Mouse (Mus musculus): ENCODE measurements around the gene Kank1.

The Kank1 gene

DNA sequence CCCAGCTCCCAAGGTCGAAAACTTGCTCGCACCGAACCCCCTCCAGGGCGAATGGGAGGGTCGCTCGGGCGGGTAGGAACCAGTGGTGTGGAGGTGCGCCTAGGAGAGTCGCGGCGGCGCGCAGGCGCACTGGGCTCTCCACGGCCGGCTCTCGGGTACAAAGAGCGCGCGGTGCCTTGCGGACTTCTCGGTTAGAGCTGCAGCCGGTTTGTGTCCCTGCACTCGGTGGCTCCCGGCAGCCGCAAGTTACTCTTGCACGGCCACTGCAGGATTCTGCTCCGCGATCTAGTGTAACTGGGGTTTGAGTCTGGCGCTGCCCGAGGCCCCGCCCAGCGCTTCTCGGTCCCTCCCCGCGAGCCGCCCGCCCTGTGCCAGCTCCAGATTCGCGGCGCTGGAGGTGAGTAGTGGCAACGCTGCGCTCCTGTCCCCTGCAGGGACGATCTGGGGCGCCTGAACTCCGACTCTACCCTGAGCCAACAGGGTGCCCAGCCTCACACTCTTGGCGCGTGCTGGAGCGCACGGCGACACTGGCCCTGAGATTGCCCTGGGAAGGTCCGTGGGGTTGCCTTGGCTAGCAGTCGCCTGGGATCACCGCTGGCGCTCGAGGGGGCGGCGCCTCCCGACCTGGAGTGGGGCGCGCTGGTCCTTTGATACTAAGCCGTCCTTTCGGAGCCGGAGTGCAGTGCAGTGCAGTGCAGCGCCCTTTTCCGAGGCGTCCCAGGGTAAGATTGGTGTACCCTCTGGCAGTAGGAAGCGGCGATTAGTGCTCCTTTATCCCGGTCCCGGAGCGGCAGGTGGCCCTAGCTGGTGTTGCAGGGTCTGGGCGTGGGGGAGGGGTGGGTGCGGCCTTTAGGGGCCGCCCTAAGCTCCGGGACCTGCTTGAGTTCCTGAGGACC, at the start of gene Kank1:
TSS of gene Kank1 (plus strand) at position 380 of the 896 bp plus-strand sequence.
- DNase-seq (ENCODE audit: inconsistent age in 2 of 2, low spot score in 1 of 2): peak; percentile 51 to 91

- no peak for DNase-seq (ENCODE audit: inconsistent age in 2 of 2, low spot score in 1 of 2)
Observed at GRCm38 (mm10) chr19:25187681-25188080, 49.1 kb upstream of the Kank1 start.

DNA sequence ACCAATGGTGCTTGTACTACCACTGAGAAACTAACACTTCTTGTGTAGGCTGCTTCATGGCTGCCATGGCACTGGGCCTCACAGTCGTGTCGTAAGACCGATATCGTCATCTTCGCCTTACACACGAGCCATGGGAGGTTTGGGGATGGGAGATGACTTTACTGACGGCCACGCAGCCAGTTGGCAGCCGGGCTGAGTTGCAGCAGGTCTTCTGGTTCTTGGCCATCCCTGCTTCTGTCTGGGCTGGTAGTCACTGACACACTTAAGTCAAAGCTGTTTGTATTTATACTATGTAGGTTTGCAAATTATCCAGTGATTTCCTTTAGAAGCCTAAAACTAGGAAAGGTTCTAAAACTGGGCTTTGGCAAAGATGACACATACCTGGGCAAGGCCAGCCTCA, 43.0 kb upstream of the Kank1 start:
- DNase-seq (ENCODE audit: inconsistent age in 2 of 2, low spot score in 1 of 2): no peak

DNA sequence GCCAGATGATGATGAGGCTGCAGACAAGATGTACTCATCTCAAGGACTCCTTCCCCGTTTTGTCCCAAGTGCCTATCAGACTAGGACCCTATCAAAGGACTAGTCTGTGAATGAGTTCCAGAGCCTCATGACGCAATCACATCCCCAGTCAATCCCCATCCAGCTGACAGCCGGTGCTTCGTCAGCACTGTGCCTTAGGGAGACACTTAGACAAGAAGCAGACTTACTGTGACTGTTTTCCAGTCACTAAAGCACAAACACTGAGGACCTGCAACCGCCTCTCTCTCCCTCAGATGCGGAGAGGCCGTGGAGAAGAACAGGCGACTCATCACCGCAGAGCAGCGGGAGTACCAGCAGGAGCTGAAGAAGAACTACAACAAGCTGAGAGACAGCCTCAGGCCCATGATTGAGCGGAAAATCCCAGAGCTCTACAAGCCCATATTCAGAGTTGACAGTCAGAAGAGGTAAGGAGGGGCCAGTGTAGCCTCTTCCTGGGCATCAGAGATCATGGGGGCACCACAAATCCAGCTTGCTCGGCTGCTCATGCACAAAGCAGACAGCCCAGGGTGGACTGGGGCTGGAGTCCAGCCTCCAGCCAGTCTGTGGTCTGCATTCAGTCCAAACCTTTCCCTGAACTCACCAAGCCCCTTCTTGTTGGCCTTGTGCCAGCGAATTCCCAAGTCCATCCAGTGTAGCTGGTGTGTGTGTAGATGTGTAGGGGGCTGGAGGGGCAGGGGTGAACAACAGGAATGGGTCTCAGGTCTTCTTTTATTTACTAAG, 36.5 kb upstream of the Kank1 start:
- no peak for DNase-seq (ENCODE audit: inconsistent age in 2 of 2, low spot score in 1 of 2)

DNA sequence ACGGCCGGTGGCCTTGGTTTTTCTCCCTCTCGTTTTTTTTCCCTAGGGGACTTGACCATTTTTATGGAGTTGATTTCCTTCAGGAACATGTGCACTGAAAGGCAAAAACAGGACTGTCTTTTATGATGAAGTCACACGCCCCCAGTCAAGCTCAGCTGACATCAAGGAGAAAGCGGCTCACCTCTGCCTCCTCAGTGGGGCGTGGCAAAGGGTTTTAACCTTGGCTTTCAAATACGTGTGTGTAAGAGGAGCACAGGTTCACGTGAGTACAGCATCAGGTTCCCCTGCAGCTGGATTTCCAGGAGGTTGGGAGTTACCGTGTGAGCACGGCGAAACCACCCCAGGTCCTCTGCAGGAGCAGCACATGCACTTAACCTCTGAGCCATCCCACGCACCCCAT, 33.7 kb upstream of the Kank1 start:
- DNase-seq (ENCODE audit: inconsistent age in 2 of 2, low spot score in 1 of 2): no peak

GRCm38 (mm10) chr19:25206969-25207368, 29.8 kb upstream of the Kank1 start:
- peak in 1 of 2 experiments; percentile 32 for DNase-seq (ENCODE audit: inconsistent age in 2 of 2, low spot score in 1 of 2)

GRCm38 (mm10) chr19:25207731-25208361, 28.9 kb upstream of the Kank1 start:
- DNase-seq (ENCODE audit: inconsistent age in 2 of 2, low spot score in 1 of 2): peak in 1 of 2 experiments; percentile 50

DNA sequence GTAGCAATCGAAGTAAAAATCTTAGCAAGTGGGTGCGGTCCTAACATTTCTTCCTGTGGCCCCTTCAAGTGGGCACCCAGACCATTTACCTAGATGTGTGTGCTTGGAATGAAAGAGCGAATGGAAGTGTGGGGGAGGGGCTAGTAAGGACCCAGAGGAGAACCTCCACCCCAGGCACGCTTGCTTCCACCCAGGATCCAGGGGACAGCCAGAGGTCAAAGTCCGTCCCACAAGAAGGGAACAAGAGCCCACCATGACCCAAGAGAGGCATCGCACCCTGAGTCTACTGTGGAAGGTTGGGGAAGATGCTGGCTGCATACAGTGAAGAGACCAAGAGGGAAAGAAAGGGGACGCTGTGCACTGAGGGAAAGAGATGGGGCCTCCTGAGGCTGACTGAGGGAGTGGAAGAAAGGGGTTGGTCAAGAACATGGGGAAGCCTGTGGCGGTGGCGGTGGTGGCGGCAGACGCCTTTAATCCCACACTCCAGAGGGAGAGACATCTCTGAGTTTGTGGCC, 28.1 kb upstream of the Kank1 start:
- no peak for DNase-seq (ENCODE audit: inconsistent age in 2 of 2, low spot score in 1 of 2)

DNA sequence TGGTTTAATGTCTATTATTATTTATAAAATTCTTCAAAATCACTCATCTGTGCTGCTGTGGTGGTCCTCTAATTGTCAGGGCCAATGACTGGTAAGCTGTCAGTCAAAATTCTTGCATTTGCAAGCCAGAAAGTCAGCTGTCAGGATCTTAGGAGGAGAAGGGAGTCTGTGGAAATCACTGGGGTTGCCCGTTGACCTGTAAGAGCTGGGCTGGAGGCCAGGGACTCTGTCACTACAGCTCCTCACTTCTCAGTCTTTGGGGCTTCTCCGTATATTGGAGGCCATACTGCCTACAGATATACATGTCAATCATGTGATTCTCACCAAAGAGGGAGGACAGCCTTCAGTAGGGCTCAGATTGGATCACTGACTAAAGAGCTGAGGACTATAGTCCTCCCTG, 16.2 kb upstream of the Kank1 start:
- DNase-seq (ENCODE audit: inconsistent age in 2 of 2, low spot score in 1 of 2): peak in 1 of 2 experiments; percentile 36

DNA sequence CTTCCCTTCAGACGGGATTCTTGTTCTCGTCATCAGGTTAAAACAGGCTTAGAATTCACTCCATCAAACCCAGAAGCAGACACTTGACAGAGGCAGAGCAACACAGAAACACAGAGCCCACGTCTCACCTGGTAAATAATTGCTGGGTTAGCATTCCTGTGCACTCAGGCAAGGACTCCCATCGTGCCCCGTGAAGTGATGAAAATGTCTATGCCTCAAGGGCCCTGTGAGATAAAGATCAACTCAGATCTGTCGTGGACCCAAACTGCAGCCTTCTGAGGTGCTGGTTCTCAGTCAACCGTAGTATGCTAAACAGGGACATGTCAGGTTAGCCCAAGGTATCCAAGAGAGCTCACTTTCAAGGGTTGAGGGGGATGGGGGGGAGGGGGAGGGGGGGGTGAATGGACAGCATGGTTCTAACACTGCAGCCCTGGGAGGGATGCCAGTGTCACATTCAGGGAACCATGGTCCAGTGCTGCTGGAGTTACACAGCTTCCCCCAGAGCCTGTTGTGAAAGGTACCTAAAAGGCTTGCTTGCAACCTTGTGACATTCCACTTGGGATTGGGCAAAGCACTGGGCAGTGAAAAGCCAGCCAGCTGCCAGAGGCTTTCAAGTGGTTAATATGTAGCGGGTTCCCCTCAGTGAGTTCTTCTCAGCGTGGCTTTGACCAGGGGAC, 14.7 kb upstream of the Kank1 start:
- DNase-seq (ENCODE audit: inconsistent age in 2 of 2, low spot score in 1 of 2): peak in 1 of 2 experiments; percentile 32

DNA sequence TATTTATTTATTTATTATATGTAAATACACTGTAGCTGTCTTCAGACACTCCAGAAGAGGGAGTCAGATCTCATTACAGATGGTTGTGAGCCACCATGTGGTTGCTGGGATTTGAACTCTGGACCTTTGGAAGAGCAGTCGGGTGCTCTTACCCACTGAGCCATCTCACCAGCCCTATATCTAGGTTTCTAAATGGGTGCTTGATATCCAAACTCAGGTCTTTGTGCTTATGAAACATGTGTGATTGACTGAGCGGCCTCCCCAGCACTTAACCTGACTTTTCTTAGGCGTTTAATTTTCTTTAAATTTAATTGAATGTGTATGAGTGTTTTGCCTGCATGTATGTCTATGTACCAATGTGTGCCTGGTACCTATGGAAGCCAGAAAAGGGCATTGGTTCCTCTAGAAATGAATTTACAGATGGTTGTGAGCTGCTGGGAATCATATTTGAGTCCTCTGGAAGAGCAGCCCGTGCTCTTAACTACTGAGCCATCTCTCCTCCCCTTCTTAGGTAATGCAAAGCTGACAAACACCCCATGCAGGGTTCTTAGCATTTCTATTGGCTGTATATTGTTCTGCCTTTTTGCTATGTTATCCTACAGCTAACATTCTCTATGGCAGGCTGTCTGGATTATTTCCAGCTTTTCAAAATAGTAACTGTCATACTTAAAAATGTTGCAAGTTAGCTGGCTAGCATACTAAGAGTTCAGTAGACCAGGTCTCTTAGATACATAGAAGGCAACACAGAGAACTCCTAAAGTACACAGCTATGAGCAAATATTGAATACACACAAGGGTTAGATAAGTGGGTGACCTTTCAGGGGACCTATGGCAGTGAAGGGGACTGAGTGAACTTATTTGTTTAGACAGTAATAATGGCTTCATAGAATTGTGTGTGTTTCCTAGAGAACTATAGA, 6.5 kb upstream of the Kank1 start:
- no peak for DNase-seq (ENCODE audit: inconsistent age in 2 of 2, low spot score in 1 of 2)

DNA sequence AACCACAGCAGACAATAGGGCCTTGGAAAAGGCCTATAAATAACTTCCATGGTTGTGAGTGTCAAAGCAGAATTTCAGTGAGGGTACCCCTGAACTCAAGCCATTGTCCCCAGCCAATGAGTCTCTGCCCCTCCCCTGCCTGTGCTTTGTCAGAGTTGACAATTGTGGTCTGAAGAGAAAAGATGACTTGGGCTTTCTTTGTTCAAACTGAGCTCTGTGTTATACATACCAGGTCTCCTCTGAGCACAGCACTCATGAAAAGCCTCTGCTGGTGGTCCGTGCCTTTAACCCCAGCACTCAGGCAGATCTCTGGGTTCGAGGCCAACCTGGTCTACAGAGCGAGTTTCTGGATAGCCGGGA, 5.8 kb upstream of the Kank1 start:
- DNase-seq (ENCODE audit: inconsistent age in 2 of 2, low spot score in 1 of 2): no peak

- DNase-seq (ENCODE audit: inconsistent age in 2 of 2, low spot score in 1 of 2): no peak
Observed at GRCm38 (mm10) chr19:25232032-25232431, 4.7 kb upstream of the Kank1 start.

- peak; percentile 4 to 66 for DNase-seq (ENCODE audit: inconsistent age in 2 of 2, low spot score in 1 of 2)
Observed at GRCm38 (mm10) chr19:25237492-25238040, 791 bp downstream of the Kank1 start.

DNA sequence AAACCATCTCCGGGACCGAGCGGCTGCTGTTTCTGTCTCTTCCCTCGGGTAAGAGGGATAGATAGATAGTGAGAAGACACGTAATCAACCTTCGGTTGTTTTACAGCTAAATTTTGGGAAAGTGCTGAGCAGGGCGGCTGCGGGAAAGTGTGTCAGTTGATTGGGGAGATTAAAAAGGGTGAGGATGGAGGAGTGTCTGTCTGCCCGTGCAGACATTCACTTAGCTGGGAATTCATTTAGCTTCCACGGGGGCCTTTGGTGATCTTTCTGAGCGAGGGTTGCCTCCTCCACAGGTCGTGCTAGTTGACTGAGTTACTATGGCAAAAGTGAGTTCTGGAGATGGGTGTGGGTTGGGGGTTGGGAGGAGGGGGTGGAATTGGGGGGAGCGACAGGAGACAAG, 1.3 kb downstream of the Kank1 start:
- DNase-seq (ENCODE audit: inconsistent age in 2 of 2, low spot score in 1 of 2): no peak

GRCm38 (mm10) chr19:25243566-25243965, 6.8 kb downstream of the Kank1 start:
- no peak for DNase-seq (ENCODE audit: inconsistent age in 2 of 2, low spot score in 1 of 2)

GRCm38 (mm10) chr19:25246062-25246461, 9.3 kb downstream of the Kank1 start:
- DNase-seq (ENCODE audit: inconsistent age in 2 of 2, low spot score in 1 of 2): no peak

GRCm38 (mm10) chr19:25247858-25248552, 11.2 kb downstream of the Kank1 start:
- DNase-seq (ENCODE audit: inconsistent age in 2 of 2, low spot score in 1 of 2): no peak

- DNase-seq (ENCODE audit: inconsistent age in 2 of 2, low spot score in 1 of 2): no peak
Observed at GRCm38 (mm10) chr19:25249230-25249629, 12.5 kb downstream of the Kank1 start.

Measured in adrenal gland, adult (tissue).